Mouse (Mus musculus): ENCODE measurements around the gene Bach2. TPM values are rescaled to one million over a fixed set of nuclear protein-coding genes. Genes with fewer than 3 reads are reported as not detected.

Gene Bach2
- polyA plus RNA-seq, 1 experiment: 18.7 TPM

- no peaks in the 10 kb centered on the region for H3K36me3 ChIP-seq (ENCODE audit: control insufficient read depth, insufficient read depth, low read length, poor library complexity, severe bottlenecking)
- H3K27me3 ChIP-seq (ENCODE audit: control insufficient read depth, insufficient read depth, low read length, poor library complexity, severe bottlenecking): no peaks in the 10 kb centered on the region
- H3K4me3 ChIP-seq (ENCODE audit: low read depth, low read length): no peak overlapping the region
- H3K9ac ChIP-seq (ENCODE audit: low read depth, poor library complexity, severe bottlenecking): no peak overlapping the region
- no peak overlapping the region for H3K27ac ChIP-seq (ENCODE audit: insufficient read depth, low read length)
- no peak for TF ChIP-seq EP300 (IDR thresholded peaks at IDR 0.05; ENCODE audit: insufficient read depth, low read depth, low read length)
- TF ChIP-seq POLR2A (IDR thresholded peaks at IDR 0.05; ENCODE audit: insufficient read depth, low read length): no peak
- TF ChIP-seq CTCF (IDR thresholded peaks at IDR 0.05; ENCODE audit: low read depth, low read length): no peak
- H3K9me3 ChIP-seq (replicated peaks; ENCODE audit: control insufficient read depth, insufficient read depth, low read length, poor library complexity, severe bottlenecking): no peaks in the 10 kb centered on the region
- H3K4me1 ChIP-seq (ENCODE audit: control insufficient read depth, insufficient read depth, low read length): no peaks in the 10 kb centered on the region
These were observed 10.5 kb upstream of the Bach2 start for GRCm38 (mm10) chr4:32227970-32228557.

DNA sequence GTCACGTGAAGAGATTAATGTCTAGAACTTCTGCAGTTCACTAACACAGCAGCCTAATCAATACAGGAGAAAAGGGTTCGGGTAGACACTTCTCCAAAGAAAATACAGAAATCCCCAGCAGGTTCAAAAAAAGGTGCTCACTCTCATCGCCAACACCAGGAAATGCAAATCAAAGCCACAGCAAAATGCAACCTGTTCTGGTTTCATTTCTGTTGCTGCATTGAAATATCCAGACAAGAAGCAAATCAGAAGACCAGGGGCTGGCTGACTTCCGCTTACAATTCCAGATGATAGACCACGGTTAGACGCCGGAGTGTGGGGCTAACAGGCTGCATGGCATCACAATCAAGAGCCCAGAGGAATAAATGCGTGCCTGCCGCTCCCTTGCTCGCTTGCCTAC is 9.3 kb upstream of the Bach2 start:
- Histone ChIP-seq H3K9ac (ENCODE audit: low read depth, poor library complexity, severe bottlenecking) (no peak overlapping the region), H3K9me3 (replicated peaks; ENCODE audit: control insufficient read depth, insufficient read depth, low read length, poor library complexity, severe bottlenecking) (no peaks in the 10 kb centered on the region), H3K27me3 (ENCODE audit: control insufficient read depth, insufficient read depth, low read length, poor library complexity, severe bottlenecking) (no peaks in the 10 kb centered on the region), H3K36me3 (ENCODE audit: control insufficient read depth, insufficient read depth, low read length, poor library complexity, severe bottlenecking) (no peaks in the 10 kb centered on the region), H3K27ac (ENCODE audit: insufficient read depth, low read length) (no peak overlapping the region), H3K4me1 (ENCODE audit: control insufficient read depth, insufficient read depth, low read length) (no peaks in the 10 kb centered on the region), H3K4me3 (ENCODE audit: low read depth, low read length) (no peak overlapping the region)
- TF ChIP-seq EP300 (IDR thresholded peaks at IDR 0.05; ENCODE audit: insufficient read depth, low read depth, low read length) (no peak), POLR2A (IDR thresholded peaks at IDR 0.05; ENCODE audit: insufficient read depth, low read length) (no peak), CTCF (IDR thresholded peaks at IDR 0.05; ENCODE audit: low read depth, low read length) (no peak)

GRCm38 (mm10) chr4:32231258-32232055 is 7.1 kb upstream of the Bach2 start:
- Histone ChIP-seq H3K27me3 (ENCODE audit: control insufficient read depth, insufficient read depth, low read length, poor library complexity, severe bottlenecking) (no peaks in the 10 kb centered on the region), H3K4me1 (ENCODE audit: control insufficient read depth, insufficient read depth, low read length) (no peaks in the 10 kb centered on the region), H3K9ac (ENCODE audit: low read depth, poor library complexity, severe bottlenecking) (no peak overlapping the region), H3K9me3 (replicated peaks; ENCODE audit: control insufficient read depth, insufficient read depth, low read length, poor library complexity, severe bottlenecking) (no peaks in the 10 kb centered on the region), H3K36me3 (ENCODE audit: control insufficient read depth, insufficient read depth, low read length, poor library complexity, severe bottlenecking) (no peaks in the 10 kb centered on the region), H3K27ac (ENCODE audit: insufficient read depth, low read length) (no peak overlapping the region), H3K4me3 (ENCODE audit: low read depth, low read length) (no peak overlapping the region)
- TF ChIP-seq EP300 (IDR thresholded peaks at IDR 0.05; ENCODE audit: insufficient read depth, low read depth, low read length): no peak
- TF ChIP-seq POLR2A (IDR thresholded peaks at IDR 0.05; ENCODE audit: insufficient read depth, low read length): no peak
- TF ChIP-seq CTCF (IDR thresholded peaks at IDR 0.05; ENCODE audit: low read depth, low read length): no peak

DNA sequence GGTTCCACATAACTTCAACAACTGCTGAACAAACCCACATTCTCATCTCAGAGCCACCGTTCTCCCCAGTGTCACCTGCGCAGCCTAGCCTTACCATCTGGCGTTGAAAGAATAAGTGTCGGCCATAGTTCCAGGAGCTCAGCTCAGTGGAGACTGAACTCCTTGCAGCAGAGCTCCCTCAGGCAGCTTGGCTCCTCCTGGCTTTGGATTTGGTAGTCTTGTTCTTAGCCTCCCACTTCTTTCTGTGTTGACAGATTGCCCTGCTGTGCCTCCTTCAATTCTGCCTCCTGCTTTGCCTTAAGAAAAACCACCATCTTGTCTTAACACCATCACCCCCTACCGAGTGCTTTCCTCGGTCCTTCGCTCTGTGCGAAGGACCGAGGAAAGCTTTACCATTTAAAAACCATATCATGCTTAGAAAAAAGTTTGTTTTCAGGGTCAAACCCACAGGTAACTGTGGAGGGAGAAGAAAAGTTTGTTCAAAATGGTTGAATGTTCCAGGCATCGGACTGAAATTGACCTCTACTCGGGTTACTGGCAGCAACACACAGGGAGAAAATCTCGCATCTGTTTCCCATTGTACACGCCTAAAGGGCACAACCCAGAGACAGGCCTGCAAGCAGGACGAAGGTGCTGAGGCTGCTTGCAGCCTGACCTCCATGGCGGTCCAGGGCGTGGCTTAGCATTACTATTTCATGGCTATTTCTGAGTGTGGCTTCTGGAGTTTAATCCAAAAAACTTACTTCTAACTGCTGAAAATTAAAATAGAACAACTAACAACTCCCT is 2.5 kb upstream of the Bach2 start:
- no peak overlapping the region for H3K4me3 ChIP-seq (ENCODE audit: low read depth, low read length)
- TF ChIP-seq EP300 (IDR thresholded peaks at IDR 0.05; ENCODE audit: insufficient read depth, low read depth, low read length) (no peak), CTCF (IDR thresholded peaks at IDR 0.05; ENCODE audit: low read depth, low read length) (no peak), POLR2A (IDR thresholded peaks at IDR 0.05; ENCODE audit: insufficient read depth, low read length) (no peak)
- peaks cover 8% of the 10 kb centered on the region; the same call in 1 of the 2 replicates for H3K27me3 ChIP-seq (ENCODE audit: control insufficient read depth, insufficient read depth, low read length, poor library complexity, severe bottlenecking)
- no peak overlapping the region for H3K27ac ChIP-seq (ENCODE audit: insufficient read depth, low read length)
- no peak overlapping the region for H3K9ac ChIP-seq (ENCODE audit: low read depth, poor library complexity, severe bottlenecking)
- no peaks in the 10 kb centered on the region for H3K9me3 ChIP-seq (replicated peaks; ENCODE audit: control insufficient read depth, insufficient read depth, low read length, poor library complexity, severe bottlenecking)
- H3K36me3 ChIP-seq (ENCODE audit: control insufficient read depth, insufficient read depth, low read length, poor library complexity, severe bottlenecking): no peaks in the 10 kb centered on the region
- H3K4me1 ChIP-seq (ENCODE audit: control insufficient read depth, insufficient read depth, low read length): no peaks in the 10 kb centered on the region

- H3K36me3 ChIP-seq (ENCODE audit: control insufficient read depth, insufficient read depth, low read length, poor library complexity, severe bottlenecking): no peaks in the 10 kb centered on the region
- H3K4me3 ChIP-seq (ENCODE audit: low read depth, low read length): peak overlapping the region; percentile 77
- no peak overlapping the region for H3K27ac ChIP-seq (ENCODE audit: insufficient read depth, low read length)
- H3K9ac ChIP-seq (ENCODE audit: low read depth, poor library complexity, severe bottlenecking): peak overlapping the region; percentile 94
- H3K9me3 ChIP-seq (replicated peaks; ENCODE audit: control insufficient read depth, insufficient read depth, low read length, poor library complexity, severe bottlenecking): no peaks in the 10 kb centered on the region
- peaks cover 8% of the 10 kb centered on the region; the same call in 1 of the 2 replicates for H3K27me3 ChIP-seq (ENCODE audit: control insufficient read depth, insufficient read depth, low read length, poor library complexity, severe bottlenecking)
- TF ChIP-seq CTCF (IDR thresholded peaks at IDR 0.05; ENCODE audit: low read depth, low read length) (no peak), POLR2A (IDR thresholded peaks at IDR 0.05; ENCODE audit: insufficient read depth, low read length) (no peak), EP300 (IDR thresholded peaks at IDR 0.05; ENCODE audit: insufficient read depth, low read depth, low read length) (no peak)
- H3K4me1 ChIP-seq (ENCODE audit: control insufficient read depth, insufficient read depth, low read length): no peaks in the 10 kb centered on the region
These were observed 531 bp downstream of the Bach2 start for GRCm38 (mm10) chr4:32238921-32239748.
